Mouse (Mus musculus): ENCODE data around the gene Mgat4b. TPM values are rescaled to one million over a fixed set of nuclear protein-coding genes. Genes with fewer than 3 reads are reported as not detected.

The Mgat4b gene
- polyA plus RNA-seq, 1 experiment from 2014 or later = 15.8 TPM

DNA sequence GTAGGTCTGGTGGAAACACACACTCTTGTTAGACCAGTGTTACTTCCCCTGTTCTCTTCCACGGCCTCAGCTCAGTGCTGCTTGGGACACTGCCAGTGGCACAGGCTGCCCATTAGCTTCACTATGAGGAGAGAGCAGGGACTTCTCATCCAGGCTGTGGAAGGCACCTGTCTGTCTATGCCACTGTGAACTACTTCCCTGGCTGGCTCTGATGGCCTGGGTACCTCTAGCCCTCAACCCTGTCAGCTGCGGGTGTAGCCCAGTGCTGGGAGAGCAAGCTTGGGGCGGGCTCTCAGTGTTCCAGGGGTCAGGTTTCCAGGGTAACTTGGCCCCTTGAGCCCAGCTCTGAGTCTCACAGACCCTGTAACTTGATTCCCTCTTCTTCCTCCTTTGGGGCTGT lies 18.1 kb downstream of the Mgat4b start:
- Histone ChIP-seq H3K4me3 (no peak overlapping the region), H3K4me2 (no peak overlapping the region; the same call in 1 of the 2 replicates), H3K4me1 (peaks cover 49% of the 10 kb centered on the region), H3K36me3 (peaks cover 30% of the 10 kb centered on the region), H3K27me3 (peaks cover 15% of the 10 kb centered on the region), H3K9ac (peak overlapping the region; percentile 4; the same call in 1 of the 2 replicates), H3K27ac (no peak overlapping the region), H3K9me3 (no peaks in the 10 kb centered on the region)
- WGBS = 26% methylated on average over 3 of the region's 3 CpGs
- ATAC-seq (ENCODE audit: insufficient number of reproducible peaks, insufficient read depth, low FRiP score, low TSS enrichment, low read depth) = no peak

DNA sequence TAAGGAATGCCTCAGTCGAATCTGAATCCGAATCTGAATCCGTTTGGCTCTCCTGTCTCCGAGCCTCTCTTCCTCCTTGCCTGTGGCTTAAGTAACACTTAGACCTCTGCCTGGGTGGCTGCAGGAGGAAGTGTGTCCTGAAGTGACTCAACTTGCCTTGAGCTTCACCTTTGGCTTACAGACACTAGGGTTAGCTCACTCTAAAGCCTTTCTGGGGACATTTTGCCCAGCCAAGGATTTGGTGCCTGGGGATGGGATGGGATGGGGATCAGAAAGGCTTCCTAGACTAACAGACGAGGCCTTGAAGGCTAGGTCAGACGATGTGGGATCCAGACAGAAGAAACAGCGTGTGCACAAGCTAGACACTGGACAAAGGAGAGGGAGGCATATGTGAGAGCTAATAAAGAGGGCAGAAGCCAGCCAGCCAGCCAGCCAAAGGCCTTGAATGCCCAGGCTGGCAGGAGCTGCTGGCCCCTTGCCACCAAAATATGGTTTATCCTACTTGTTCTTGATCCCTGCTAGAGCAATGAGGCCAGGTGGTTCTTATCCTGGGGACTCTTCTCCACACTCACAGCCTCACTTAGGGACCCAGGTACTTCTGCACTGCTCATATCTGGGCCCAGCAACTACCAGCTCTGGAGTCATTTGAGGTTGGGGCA lies 18.7 kb downstream of the Mgat4b start:
- 42% methylated on average over 7 of the region's 7 CpGs for WGBS
- Histone ChIP-seq H3K4me1 (peaks cover 45% of the 10 kb centered on the region), H3K36me3 (peaks cover 36% of the 10 kb centered on the region), H3K4me2 (no peak overlapping the region), H3K9ac (0 out of 2 replicates have a peak overlapping the region, but pooled peaks have one; percentile 22), H3K4me3 (no peak overlapping the region), H3K9me3 (no peaks in the 10 kb centered on the region), H3K27ac (no peak overlapping the region), H3K27me3 (peaks cover 15% of the 10 kb centered on the region)
- no peak for ATAC-seq (ENCODE audit: insufficient number of reproducible peaks, insufficient read depth, low FRiP score, low TSS enrichment, low read depth)

GRCm38 (mm10) chr11:50230481-50231304 lies 20.0 kb downstream of the Mgat4b start:
- Histone ChIP-seq H3K4me3 (peak overlapping the region; percentile 25), H3K36me3 (peaks cover 46% of the 10 kb centered on the region), H3K4me1 (peaks cover 45% of the 10 kb centered on the region), H3K9ac (peak overlapping the region; percentile 32; the same call in 1 of the 2 replicates), H3K27me3 (peaks cover 19% of the 10 kb centered on the region), H3K27ac (no peak overlapping the region), H3K4me2 (peak overlapping the region; percentile 53), H3K9me3 (no peaks in the 10 kb centered on the region)
- no peak for ATAC-seq (ENCODE audit: insufficient number of reproducible peaks, insufficient read depth, low FRiP score, low TSS enrichment, low read depth)
- 28% methylated on average over 45 of the region's 45 CpGs for WGBS

GRCm38 (mm10) chr11:50231411-50231810 lies 20.7 kb downstream of the Mgat4b start:
- no peak overlapping the region for H3K4me3 ChIP-seq
- no peak overlapping the region for H3K9ac ChIP-seq
- no peak overlapping the region for H3K27ac ChIP-seq
- H3K27me3 ChIP-seq = peaks cover 27% of the 10 kb centered on the region
- no peaks in the 10 kb centered on the region for H3K9me3 ChIP-seq
- peaks cover 45% of the 10 kb centered on the region for H3K4me1 ChIP-seq
- H3K4me2 ChIP-seq = peak overlapping the region; percentile 53
- H3K36me3 ChIP-seq = peaks cover 46% of the 10 kb centered on the region
- 22% methylated on average over 8 of the region's 8 CpGs for WGBS
- no peak for ATAC-seq (ENCODE audit: insufficient number of reproducible peaks, insufficient read depth, low FRiP score, low TSS enrichment, low read depth)

DNA sequence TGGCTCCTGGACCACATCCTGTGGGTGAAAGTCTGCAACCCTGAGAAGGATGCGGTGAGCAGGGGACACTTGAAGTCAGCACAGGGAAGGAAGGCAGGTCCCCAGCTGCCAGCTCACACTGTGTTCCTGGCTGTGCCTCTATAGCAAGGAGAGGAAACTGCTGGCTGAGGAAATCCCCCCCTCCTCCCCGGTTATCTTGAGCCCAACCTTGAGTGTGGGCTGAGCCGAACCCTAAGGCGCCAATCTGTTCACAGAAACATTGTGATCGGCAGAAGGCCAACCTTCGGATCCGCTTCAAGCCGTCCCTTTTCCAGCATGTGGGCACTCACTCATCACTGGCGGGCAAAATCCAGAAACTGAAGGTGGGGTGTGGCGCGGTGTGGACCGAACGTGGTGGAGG lies 22.3 kb downstream of the Mgat4b start:
- ATAC-seq (ENCODE audit: insufficient number of reproducible peaks, insufficient read depth, low FRiP score, low TSS enrichment, low read depth) = no peak
- H3K36me3 ChIP-seq = peaks cover 46% of the 10 kb centered on the region
- no peak overlapping the region for H3K4me3 ChIP-seq

DNA sequence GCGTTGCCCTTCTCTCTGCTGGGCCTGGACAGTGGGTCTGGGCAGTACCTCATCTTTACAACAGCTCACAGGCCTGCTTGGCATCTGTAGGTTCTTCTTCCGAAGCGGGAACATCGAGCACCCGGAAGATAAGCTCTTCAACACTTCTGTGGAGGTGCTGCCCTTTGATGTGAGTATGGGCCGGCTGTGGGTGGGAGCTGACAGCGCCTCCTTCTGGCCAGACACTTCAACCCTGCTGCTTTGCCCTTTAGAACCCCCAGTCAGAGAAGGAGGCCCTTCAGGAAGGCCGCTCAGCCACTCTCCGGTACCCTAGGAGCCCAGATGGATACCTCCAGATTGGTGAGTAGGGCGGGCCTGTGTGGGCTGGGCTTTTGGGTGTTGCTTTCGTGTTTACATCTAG lies 23.3 kb downstream of the Mgat4b start:
- Histone ChIP-seq H3K4me2 (no peak overlapping the region), H3K9me3 (no peaks in the 10 kb centered on the region), H3K36me3 (peaks cover 46% of the 10 kb centered on the region), H3K27ac (no peak overlapping the region), H3K4me1 (peaks cover 30% of the 10 kb centered on the region), H3K4me3 (no peak overlapping the region), H3K9ac (no peak overlapping the region), H3K27me3 (peaks cover 52% of the 10 kb centered on the region)
- 85% methylated on average over 11 of the region's 11 CpGs for WGBS
- ATAC-seq (ENCODE audit: insufficient number of reproducible peaks, insufficient read depth, low FRiP score, low TSS enrichment, low read depth) = no peak

More for the DNA sequence above, 22.3 kb downstream of the Mgat4b start:
- H3K4me1 ChIP-seq = peaks cover 38% of the 10 kb centered on the region
- H3K4me2 ChIP-seq = no peak overlapping the region
- no peak overlapping the region for H3K9ac ChIP-seq
- H3K27ac ChIP-seq = no peak overlapping the region
- H3K9me3 ChIP-seq = no peaks in the 10 kb centered on the region
- peaks cover 43% of the 10 kb centered on the region for H3K27me3 ChIP-seq
- WGBS = 93% methylated on average over 13 of the region's 13 CpGs

- peaks cover 25% of the 10 kb centered on the region for H3K4me1 ChIP-seq
- peaks cover 46% of the 10 kb centered on the region for H3K36me3 ChIP-seq
- peaks cover 56% of the 10 kb centered on the region for H3K27me3 ChIP-seq
- no peak overlapping the region for H3K9ac ChIP-seq
- no peak overlapping the region for H3K27ac ChIP-seq
- H3K4me2 ChIP-seq = no peak overlapping the region
- H3K4me3 ChIP-seq = no peak overlapping the region
- WGBS = 94% methylated on average over 24 of the region's 25 CpGs
- no peak for ATAC-seq (ENCODE audit: insufficient number of reproducible peaks, insufficient read depth, low FRiP score, low TSS enrichment, low read depth)
- no peaks in the 10 kb centered on the region for H3K9me3 ChIP-seq
Measured at GRCm38 (mm10) chr11:50234606-50235005, 23.9 kb downstream of the Mgat4b start.

GRCm38 (mm10) chr11:50236540-50236936 lies 25.8 kb downstream of the Mgat4b start:
- peaks cover 17% of the 10 kb centered on the region for H3K4me1 ChIP-seq
- peak overlapping the region; percentile 93 for H3K4me2 ChIP-seq
- no peak overlapping the region for H3K27ac ChIP-seq
- H3K4me3 ChIP-seq = peak overlapping the region; percentile 65
- whole genome bisulfite sequencing = under 1% methylated on average over 26 of the region's 27 CpGs
- peaks cover 39% of the 10 kb centered on the region for H3K36me3 ChIP-seq
- H3K9me3 ChIP-seq = no peaks in the 10 kb centered on the region
- peak overlapping the region; percentile 76 for H3K9ac ChIP-seq
- ATAC-seq (ENCODE audit: insufficient number of reproducible peaks, insufficient read depth, low FRiP score, low TSS enrichment, low read depth) = peak; percentile 84
- H3K27me3 ChIP-seq = peaks cover 45% of the 10 kb centered on the region

GRCm38 (mm10) chr11:50236937-50237835 lies 26.5 kb downstream of the Mgat4b start:
- H3K36me3 ChIP-seq = peaks cover 33% of the 10 kb centered on the region
- peak overlapping the region; percentile 93 for H3K4me2 ChIP-seq
- ATAC-seq (ENCODE audit: insufficient number of reproducible peaks, insufficient read depth, low FRiP score, low TSS enrichment, low read depth) = peak; percentile 40
- 1% methylated on average over 66 of the region's 66 CpGs for WGBS
- peak overlapping the region; percentile 76 for H3K9ac ChIP-seq
- H3K9me3 ChIP-seq = no peaks in the 10 kb centered on the region
- peak overlapping the region; percentile 65 for H3K4me3 ChIP-seq
- no peak overlapping the region for H3K27ac ChIP-seq
- peaks cover 17% of the 10 kb centered on the region for H3K4me1 ChIP-seq
- peaks cover 45% of the 10 kb centered on the region for H3K27me3 ChIP-seq

DNA sequence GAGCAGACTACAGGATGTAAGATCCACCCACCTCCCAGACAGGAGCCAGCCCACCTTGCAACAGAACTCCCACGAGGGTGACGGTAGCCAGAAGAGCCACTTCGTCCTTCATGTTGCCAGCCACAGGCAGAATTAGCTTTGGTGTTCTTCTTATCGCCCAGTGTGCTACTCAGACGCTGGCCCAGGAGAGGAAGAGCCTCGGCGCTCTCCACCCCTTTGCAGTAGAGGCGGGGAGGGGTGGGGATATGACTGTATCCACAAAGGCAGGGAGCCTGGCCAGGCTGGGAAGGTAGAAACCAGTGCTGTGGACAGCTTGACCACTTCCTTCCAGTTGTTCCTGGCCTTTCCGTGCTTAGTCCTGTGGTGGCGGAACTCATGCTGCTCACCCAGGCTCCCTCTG lies 27.6 kb downstream of the Mgat4b start, which contains the start of gene Ltc4s:
Ltc4s (minus strand) TSS at position 293 of the 400 bp plus-strand sequence.
- Histone ChIP-seq H3K27ac (no peak within 1 kb of the TSS), H3K9me3 (no peaks in the 10 kb centered on the region), H3K36me3 (peaks cover 21% of the 10 kb centered on the region), H3K4me2 (peak within 1 kb of the TSS; percentile 93), H3K4me3 (peak within 1 kb of the TSS; percentile 65), H3K27me3 (peaks cover 45% of the 10 kb centered on the region), H3K4me1 (peaks cover 17% of the 10 kb centered on the region), H3K9ac (no peak within 1 kb of the TSS)
- no peak for ATAC-seq (ENCODE audit: insufficient number of reproducible peaks, insufficient read depth, low FRiP score, low TSS enrichment, low read depth)
- 48% methylated on average over 10 of the region's 10 CpGs for WGBS
